Mouse (Mus musculus) CH12.LX (cell line): ENCODE measurements around the gene Hormad1. TPM values are rescaled to one million over a fixed set of nuclear protein-coding genes. Genes with fewer than 3 reads are reported as not detected.

Experiments used
- DNase-seq: peaks from one replicate; pipeline ENCODE4 v3.0.0-alpha.2; 2013; ENCODE audit errors: extremely low read depth
- H3K27ac ChIP-seq: 2 replicates; pipeline ENCODE4 v1.5.1; 2012; ENCODE audit warnings: low read depth, mild to moderate bottlenecking, control low read depth, moderate library complexity; ENCODE audit not compliant: insufficient read depth
- H3K27me3 ChIP-seq: replicated peaks from 2 replicates; pipeline ENCODE3; 2012; ENCODE audit warnings: inconsistent platforms
- H3K36me3 ChIP-seq, 2 experiments: replicated peaks in 1 of 2; 2 replicates each; pipeline versions ENCODE3 to v1.6.1; 2012; ENCODE audit warnings: inconsistent platforms in 1 of 2, low read length in 1 of 2, mild to moderate bottlenecking in 1 of 2, mixed read lengths in 1 of 2, moderate library complexity in 1 of 2; ENCODE audit not compliant: control insufficient read depth in 1 of 2, insufficient read depth in 1 of 2
- H3K4me1 ChIP-seq, 2 experiments: 2 replicates each; pipeline ENCODE4 v1.6.1; 2012; ENCODE audit warnings: inconsistent platforms in 1 of 2, moderate library complexity in 1 of 2; ENCODE audit not compliant: insufficient read depth in 2 of 2, control insufficient read depth in 1 of 2
- H3K4me2 ChIP-seq: 2 replicates; pipeline ENCODE4 v1.6.1; 2012; ENCODE audit warnings: low read depth, mild to moderate bottlenecking, control low read depth; ENCODE audit not compliant: poor library complexity, insufficient read depth, severe bottlenecking
- H3K4me3 ChIP-seq, 3 experiments: fragments of 150-350 bp in 1 of 3; sonication (generic) in 1 of 3; replicated peaks in 1 of 3; 2 replicates each; pipeline versions ENCODE3 to v1.5.1; 2011 to 2012; ENCODE audit warnings: low read depth in 2 of 3, low read length in 2 of 3, mild to moderate bottlenecking in 2 of 3, moderate library complexity in 2 of 3, control low read depth in 1 of 3, improper control_type of control experiment in 1 of 3, inconsistent platforms in 1 of 3, mixed read lengths in 1 of 3; ENCODE audit not compliant: poor library complexity in 1 of 3
- H3K79me2 ChIP-seq: replicated peaks from 2 replicates; pipeline ENCODE4 v1.6.1; 2012; ENCODE audit warnings: mild to moderate bottlenecking, moderate library complexity; ENCODE audit not compliant: control insufficient read depth, poor library complexity, insufficient read depth, severe bottlenecking; ENCODE audit errors: extremely low read depth
- H3K9ac ChIP-seq: 2 replicates; pipeline ENCODE4 v1.6.1; 2012; ENCODE audit warnings: low read depth, mild to moderate bottlenecking, control low read depth, moderate library complexity; ENCODE audit not compliant: insufficient read depth
- H3K9me3 ChIP-seq: replicated peaks from 2 replicates; pipeline ENCODE3; 2012; ENCODE audit warnings: low read length, inconsistent platforms, mixed read lengths
- BHLHE40 ChIP-seq: IDR thresholded peaks from 2 replicates; pipeline ENCODE4 v1.6.1; 2011; ENCODE audit warnings: mild to moderate bottlenecking, low read depth, low read length, improper control_type of control experiment
- CHD1 ChIP-seq: IDR thresholded peaks from 2 replicates; pipeline ENCODE4 v1.6.1; 2012; ENCODE audit warnings: low read depth, low read length, improper control_type of control experiment, inconsistent platforms
- E2F4 ChIP-seq: IDR thresholded peaks from 2 replicates; pipeline ENCODE4 v1.6.1; 2011; ENCODE audit warnings: low read depth, low read length, improper control_type of control experiment; ENCODE audit not compliant: insufficient replicate concordance
- ELF1 ChIP-seq: IDR thresholded peaks from 2 replicates; pipeline ENCODE4 v1.6.1; 2014; ENCODE audit warnings: low read depth, mild to moderate bottlenecking, inconsistent platforms, low read length, improper control_type of control experiment
- EP300 ChIP-seq: IDR thresholded peaks from 2 replicates; pipeline ENCODE4 v1.6.1; 2011; ENCODE audit warnings: low read length, improper control_type of control experiment
- JUND ChIP-seq: conservative IDR thresholded peaks from 2 replicates; pipeline ENCODE4 v1.6.1; 2011; ENCODE audit warnings: low read depth, low read length, improper control_type of control experiment
- KAT2A ChIP-seq: IDR thresholded peaks from 2 replicates; pipeline ENCODE4 v1.6.1; 2012; ENCODE audit warnings: low read length, improper control_type of control experiment, inconsistent platforms; ENCODE audit not compliant: insufficient replicate concordance
- MAFK ChIP-seq: IDR thresholded peaks from 2 replicates; pipeline ENCODE4 v1.6.1; 2011; ENCODE audit warnings: low read length, improper control_type of control experiment; ENCODE audit not compliant: insufficient replicate concordance
- MEF2A ChIP-seq: IDR thresholded peaks from 2 replicates; pipeline ENCODE4 v1.6.1; 2014; ENCODE audit warnings: low read depth, mild to moderate bottlenecking, inconsistent platforms, low read length, improper control_type of control experiment, borderline replicate concordance
- NRF1 ChIP-seq: IDR thresholded peaks from 2 replicates; pipeline ENCODE4 v1.6.1; 2014; ENCODE audit warnings: low read depth, mild to moderate bottlenecking, inconsistent platforms, low read length, improper control_type of control experiment, moderate library complexity
- PAX5 ChIP-seq: IDR thresholded peaks from 2 replicates; pipeline ENCODE4 v1.6.1; 2012; ENCODE audit warnings: low read length, inconsistent platforms, mixed read lengths
- POLR2A ChIP-seq: IDR thresholded peaks from 2 replicates; pipeline ENCODE4 v1.6.1; 2011; ENCODE audit warnings: low read depth, mild to moderate bottlenecking, improper control_type of control experiment, low read length
- SMC3 ChIP-seq: IDR thresholded peaks from 2 replicates; pipeline ENCODE4 v1.6.1; 2011; ENCODE audit warnings: low read depth, low read length, improper control_type of control experiment
- ZC3H11A ChIP-seq: IDR thresholded peaks from 2 replicates; pipeline ENCODE4 v1.6.1; 2012; ENCODE audit warnings: low read depth, mild to moderate bottlenecking, inconsistent platforms, low read length, improper control_type of control experiment
- ZKSCAN1 ChIP-seq: IDR thresholded peaks from 2 replicates; pipeline ENCODE4 v1.6.1; 2012; ENCODE audit warnings: low read depth, inconsistent platforms, low read length, improper control_type of control experiment, borderline replicate concordance
- ZMIZ1 ChIP-seq: IDR thresholded peaks from 2 replicates; pipeline ENCODE4 v1.6.1; 2012; ENCODE audit warnings: low read depth, mild to moderate bottlenecking, inconsistent platforms, low read length, improper control_type of control experiment
- ZNF384 ChIP-seq: IDR thresholded peaks from 2 replicates; pipeline ENCODE4 v1.6.1; 2012; ENCODE audit warnings: low read depth, low read length, improper control_type of control experiment, inconsistent platforms
- dilution Hi-C: fragments of 300-500 bp; cut with MboI; formaldehyde crosslinking; loops from 2 replicates; pipeline ENCODE4 v1.14.3; 2020; ENCODE audit warnings: low sequenced_read_pairs; ENCODE audit not compliant: extremely low pct_unique_long_range_greater_than_20kb, extremely low pct_ligation_motif_present
- in situ Hi-C: fragments of 300-500 bp; cut with MboI; formaldehyde crosslinking; loops from 3 replicates; pipeline ENCODE4 v1.14.3; 2019; ENCODE audit warnings: low sequenced_read_pairs, low pct_ligation_motif_present, low pct_unique_long_range_greater_than_20kb, mixed read lengths
- polyA plus RNA-seq: library from polyadenylated mRNA; unstranded; fragments of >175 nt; gene quantifications from 2 replicates; pipeline ENCODE4 v1.2.1, GENCODE M21; 2012; ENCODE audit warnings: low read depth; ENCODE audit not compliant: insufficient read length
- total RNA-seq, 2 experiments: library from RNA; depleted of rRNA; stranded (reverse); fragments of 300-350 nt in 1 of 2; fragments of >200 nt in 1 of 2; gene quantifications; 2 replicates each; pipeline ENCODE4 v1.2.3; 2012 to 2014

Hormad1 gene
- total and polyA plus RNA-seq, 3 experiments = not detected

DNA sequence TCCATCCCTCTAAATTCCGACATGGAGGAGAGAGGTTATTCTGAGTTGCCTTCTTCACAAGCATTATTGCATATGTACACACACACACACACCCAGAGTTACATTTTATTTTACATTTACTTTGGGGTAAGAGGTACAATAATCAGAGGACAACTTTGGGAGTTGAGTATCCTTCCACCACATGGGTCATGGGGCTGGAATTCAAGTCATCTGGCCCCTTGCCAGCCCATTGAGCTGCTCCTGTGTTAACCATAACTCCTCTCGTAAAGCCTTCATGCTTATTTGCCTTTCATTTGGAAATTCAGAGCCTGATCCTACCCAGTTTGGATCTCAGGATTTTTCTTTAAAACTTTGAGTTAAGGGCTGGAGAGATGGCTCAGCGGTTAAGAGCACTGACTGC is 46.6 kb downstream of the Hormad1 start:
- H3K79me2 ChIP-seq = no peaks in the 10 kb centered on the region
- H3K9ac ChIP-seq = no peak overlapping the region
- H3K9me3 ChIP-seq = no peaks in the 10 kb centered on the region
- in situ Hi-C loops (no loop called here), dilution Hi-C loops (no loop called here)
- no peak overlapping the region for H3K27ac ChIP-seq
- TF ChIP-seq MAFK = no peak
- no peak for TF ChIP-seq MEF2A
- TF ChIP-seq, all 38 proteins: peak for 0
- no peaks in the 10 kb centered on the region for H3K27me3 ChIP-seq
- H3K4me1 ChIP-seq = peaks cover 0 to under 1% of the 10 kb centered on the region in 2 experiments; a peak in 1 of 4 replicates
- no peak for DNase-seq
- no peak overlapping the region for H3K4me2 ChIP-seq
- peaks cover 28 to 66% of the 10 kb centered on the region in 2 experiments for H3K36me3 ChIP-seq
- no peak overlapping the region for H3K4me3 ChIP-seq

DNA sequence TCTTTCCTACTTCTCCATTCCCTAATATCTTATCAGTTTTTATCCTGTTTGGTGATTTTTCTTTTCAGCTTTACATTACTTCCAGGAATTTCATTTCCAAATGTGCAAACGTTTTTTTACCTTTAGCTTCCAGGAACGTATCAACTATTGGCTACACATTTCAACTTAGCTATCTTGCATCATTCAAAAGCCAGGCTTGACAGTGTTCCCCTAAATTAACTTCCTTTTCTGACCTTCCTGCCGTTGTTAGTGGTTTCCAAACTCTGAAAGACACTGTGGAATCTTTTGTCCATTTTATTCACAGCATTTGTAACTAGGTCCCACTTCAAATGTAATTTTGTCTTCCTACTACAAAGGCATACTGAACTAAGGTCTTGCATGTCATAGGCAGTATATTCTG is 49.7 kb downstream of the Hormad1 start:
- H3K4me3 ChIP-seq = no peak overlapping the region
- no peaks in the 10 kb centered on the region for H3K79me2 ChIP-seq
- H3K27me3 ChIP-seq = no peaks in the 10 kb centered on the region
- in situ Hi-C loops = no loop called here
- no peak overlapping the region for H3K27ac ChIP-seq
- H3K4me1 ChIP-seq = no peaks in the 10 kb centered on the region
- H3K4me2 ChIP-seq = no peak overlapping the region
- no peaks in the 10 kb centered on the region for H3K9me3 ChIP-seq
- no peak for TF ChIP-seq MEF2A
- TF ChIP-seq SMC3 = no peak
- no peak for TF ChIP-seq POLR2A
- TF ChIP-seq MAFK = no peak
- TF ChIP-seq ZC3H11A = no peak
- no peak for TF ChIP-seq KAT2A
- no peak for TF ChIP-seq PAX5
- no peak for TF ChIP-seq ZNF384
- no peak for TF ChIP-seq ELF1
- TF ChIP-seq ZKSCAN1 = no peak
- no peak for TF ChIP-seq CHD1
- no peak for TF ChIP-seq BHLHE40
- no peak for TF ChIP-seq ZMIZ1
- no peak for TF ChIP-seq EP300
- TF ChIP-seq JUND = no peak
- no peak for TF ChIP-seq E2F4
- TF ChIP-seq NRF1 = no peak
- H3K36me3 ChIP-seq = peaks cover 28 to 64% of the 10 kb centered on the region in 2 experiments
- no peak overlapping the region for H3K9ac ChIP-seq
- no peak for DNase-seq
- dilution Hi-C loops = no loop called here
